Mouse (Mus musculus): ENCODE measurements around the gene Lyl1.

Gene Lyl1

DNA sequence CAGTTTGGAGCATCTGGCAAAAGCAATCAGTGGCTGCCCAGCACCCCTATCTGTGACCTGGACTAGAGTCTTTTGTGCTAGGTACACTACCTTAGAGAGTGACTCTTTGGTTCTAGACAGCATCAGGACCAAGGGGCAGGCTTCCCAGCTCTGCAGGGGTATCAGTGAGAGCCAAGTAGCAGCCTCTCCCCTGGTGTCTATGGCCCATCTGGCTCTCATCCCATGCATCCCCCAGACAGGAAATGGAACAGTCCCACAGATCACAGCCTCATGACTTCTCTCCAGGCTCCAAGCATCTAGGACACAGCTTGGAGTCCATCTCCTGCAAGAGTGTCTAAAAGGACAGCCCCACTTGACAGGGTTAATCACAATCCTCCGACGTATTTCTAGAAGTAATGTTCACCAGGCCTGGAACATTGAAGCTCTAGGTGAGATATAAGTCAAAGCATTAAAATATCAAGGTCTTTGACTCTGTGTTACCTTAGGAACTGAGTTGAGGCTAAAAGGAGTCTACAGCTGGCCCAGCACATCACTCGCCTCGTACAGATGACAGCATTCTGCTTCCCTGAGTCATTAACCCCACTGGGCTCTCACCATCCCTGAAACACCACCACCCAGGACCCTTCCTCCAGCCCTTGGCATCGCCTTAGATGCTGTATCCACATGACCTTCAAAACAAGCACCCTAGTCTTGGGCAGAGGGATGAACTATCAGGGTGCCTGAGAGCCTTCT is 17.9 kb downstream of the Lyl1 start:
- in situ Hi-C loops (cut with MboI, MseI), result no loop called here

DNA sequence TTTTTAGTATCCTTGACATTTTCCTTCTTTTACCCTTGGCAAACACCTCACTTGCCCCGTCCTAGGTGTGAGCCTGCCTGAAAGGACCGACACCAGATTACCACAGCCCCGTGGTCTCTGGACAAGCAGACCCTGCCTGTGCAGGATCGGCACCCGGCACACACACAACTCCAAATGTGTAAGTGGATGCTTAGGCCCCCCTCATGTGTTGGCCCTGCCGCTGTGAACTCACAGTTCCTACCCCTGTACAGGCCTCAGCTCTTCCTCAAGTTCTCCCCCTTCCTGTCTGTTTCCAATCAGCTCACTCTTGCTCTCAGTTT is 21.2 kb downstream of the Lyl1 start:
- in situ Hi-C loops (cut with MboI, MseI), result no loop called here

- in situ Hi-C loops (cut with MboI, MseI), result no loop called here
These were observed 21.8 kb downstream of the Lyl1 start, which contains the start of gene G430095P16Rik for GRCm38 (mm10) chr8:84722850-84723570. Gene G430095P16Rik (plus strand): TSS chr8:84723007.

GRCm38 (mm10) chr8:84723571-84723900 is 22.3 kb downstream of the Lyl1 start:
- in situ Hi-C loops (cut with MboI, MseI), result no loop called here

DNA sequence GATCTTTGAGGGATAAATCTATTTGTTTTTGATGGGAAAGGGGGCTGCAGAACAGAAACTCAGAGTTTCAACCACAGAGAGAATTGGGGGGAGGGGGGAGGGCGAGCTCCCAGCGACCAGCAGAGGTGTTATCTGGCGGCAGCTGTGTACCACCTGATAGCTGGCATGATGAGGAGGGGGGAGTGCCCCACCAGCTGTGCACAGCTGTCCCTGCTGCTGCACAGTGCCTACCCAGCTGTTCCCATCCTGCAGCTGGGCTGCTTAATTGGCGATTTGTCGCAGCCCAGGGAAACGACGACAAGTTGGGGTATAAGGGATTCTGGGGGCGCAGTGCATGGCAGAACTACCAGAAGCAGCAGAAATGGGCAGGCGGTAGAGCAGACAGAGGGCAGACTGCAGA is 23.4 kb downstream of the Lyl1 start:
- in situ Hi-C loops (cut with MboI, MseI), result no loop called here

DNA sequence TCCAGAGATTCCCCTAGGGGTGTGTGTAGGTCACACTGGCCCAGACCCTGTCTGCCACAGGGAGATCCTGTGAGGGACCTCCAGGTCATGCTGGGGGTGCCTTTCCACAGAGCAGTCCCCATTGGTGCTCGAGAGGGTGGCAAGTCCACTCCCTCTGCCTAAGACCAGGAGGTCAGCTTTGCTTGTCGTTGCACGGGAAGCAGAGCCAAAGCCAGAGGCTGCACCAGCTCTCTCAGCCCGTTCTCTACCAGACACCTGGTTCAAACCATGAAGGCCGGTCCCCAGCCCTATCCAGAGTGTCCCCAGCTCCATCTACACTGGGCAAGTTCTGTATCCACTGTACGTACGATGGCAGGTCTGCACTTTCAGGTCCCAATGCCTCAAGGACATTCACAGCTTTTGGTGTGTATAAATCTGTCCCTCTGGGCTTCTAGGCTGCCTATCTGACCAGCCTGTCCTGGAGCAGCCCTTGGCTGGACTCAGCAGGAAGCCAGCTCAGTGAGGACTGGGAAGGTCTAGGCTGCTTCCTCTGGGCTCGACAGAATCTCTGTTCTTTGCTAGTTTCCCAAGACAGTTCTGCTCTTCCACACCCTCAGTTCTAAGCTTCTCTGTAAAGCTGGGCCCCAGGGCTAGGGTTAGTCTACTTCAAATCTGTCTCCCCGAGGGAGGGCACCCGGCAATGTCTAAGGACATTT is 24.1 kb downstream of the Lyl1 start:
- in situ Hi-C loops (cut with MboI, MseI), result no loop called here

DNA sequence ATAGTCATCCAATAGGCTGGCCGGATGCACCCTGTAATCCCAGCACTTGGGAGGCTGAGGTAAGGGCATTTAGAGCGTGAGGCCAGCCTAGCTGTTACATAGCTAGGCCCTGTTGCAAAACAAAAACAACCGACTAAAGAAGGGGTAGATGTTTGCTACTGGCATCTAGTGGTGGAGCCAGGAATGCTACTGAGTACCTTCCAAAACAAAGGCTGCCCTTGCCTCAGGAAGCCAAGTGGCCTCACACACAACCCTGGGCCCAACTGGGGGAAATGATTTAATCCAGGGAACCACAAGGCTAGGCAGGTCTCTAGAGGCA is 24.6 kb downstream of the Lyl1 start:
- in situ Hi-C loops (cut with MboI, MseI), result no loop called here

DNA sequence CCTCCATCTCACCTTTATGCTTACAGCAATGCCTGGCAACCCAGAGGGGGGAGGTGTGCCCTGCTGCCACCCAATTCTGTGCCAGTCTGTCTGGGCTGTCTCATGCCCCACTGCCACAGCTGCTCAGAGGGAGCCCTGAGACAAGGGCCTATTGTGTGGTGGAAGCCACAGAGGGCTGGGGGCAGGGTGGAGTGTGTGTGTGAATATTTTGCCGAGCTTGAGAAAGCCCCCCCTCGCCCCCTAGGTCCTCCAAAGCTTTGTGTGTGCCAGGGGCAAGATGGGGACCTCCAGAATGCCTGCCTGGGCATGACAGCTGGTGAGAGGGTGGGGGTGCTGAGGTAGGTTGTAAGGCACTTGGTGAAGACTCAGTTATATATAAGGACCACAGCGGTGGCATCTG is 27.2 kb downstream of the Lyl1 start:
- in situ Hi-C loops (cut with MboI, MseI), result no loop called here

DNA sequence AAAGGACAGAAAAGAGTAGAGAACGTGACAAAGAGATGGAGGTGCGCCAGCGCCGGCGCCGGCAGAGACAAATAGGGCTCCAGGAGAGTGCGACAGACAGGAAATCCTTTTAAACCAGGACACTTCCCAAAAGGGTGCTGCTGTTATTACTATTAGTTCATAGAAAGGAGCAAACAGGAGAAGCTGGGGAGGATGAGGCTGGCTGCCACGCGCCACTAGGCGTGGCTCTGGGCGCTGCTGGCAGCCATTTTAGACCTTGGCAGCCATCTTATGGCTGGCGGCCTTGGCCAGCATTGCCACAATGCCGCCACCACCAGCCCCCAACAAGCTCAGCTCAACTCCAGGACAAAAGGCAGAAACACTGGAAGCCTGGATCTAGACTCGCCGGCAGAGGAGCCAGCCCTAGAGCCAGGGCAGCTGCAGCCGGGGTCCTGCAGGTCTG is 28.7 kb downstream of the Lyl1 start:
- in situ Hi-C loops (cut with MboI, MseI), result no loop called here

- in situ Hi-C loops (cut with MboI, MseI), result no loop called here
These were observed 29.5 kb downstream of the Lyl1 start for GRCm38 (mm10) chr8:84730541-84731370.

DNA sequence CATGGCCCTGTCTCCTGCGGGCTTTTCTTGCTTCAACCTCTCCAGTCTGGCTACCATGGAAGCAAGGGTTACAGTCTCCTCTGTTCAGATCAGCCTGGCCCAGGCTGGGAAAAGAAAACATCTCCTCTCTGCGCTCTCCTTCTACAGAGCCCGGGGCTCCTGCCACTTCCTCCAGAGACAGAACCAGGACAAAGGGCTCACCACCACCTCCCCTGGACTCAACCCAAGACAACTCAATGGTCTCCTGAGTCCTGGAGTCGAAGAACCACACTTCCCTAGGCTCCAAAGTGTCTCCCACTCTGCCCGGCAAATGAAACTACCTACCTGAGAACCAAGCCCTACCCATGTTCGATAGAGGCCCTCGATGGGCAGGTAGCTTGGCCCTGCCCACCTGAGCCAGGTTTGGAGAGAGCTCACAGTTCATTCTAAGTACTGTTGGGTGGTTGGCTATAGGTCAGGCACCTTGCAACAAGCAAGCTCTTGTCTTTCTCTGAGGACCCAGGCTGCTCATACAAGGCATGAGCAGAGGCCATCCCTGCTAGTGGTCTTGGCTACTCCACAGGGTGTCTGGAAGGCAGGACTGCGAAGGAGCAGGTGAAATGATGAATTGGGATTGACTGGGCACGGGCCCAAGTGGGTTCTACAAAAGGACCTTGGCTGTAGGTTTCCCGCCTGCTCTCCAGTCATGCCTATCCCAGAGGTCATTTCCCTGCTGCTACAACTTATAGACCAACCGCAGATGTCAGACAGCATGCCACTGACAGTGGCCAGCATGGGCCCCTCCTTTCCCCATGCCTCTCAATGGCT is 30.3 kb downstream of the Lyl1 start:
- in situ Hi-C loops (cut with MboI, MseI), result no loop called here

DNA sequence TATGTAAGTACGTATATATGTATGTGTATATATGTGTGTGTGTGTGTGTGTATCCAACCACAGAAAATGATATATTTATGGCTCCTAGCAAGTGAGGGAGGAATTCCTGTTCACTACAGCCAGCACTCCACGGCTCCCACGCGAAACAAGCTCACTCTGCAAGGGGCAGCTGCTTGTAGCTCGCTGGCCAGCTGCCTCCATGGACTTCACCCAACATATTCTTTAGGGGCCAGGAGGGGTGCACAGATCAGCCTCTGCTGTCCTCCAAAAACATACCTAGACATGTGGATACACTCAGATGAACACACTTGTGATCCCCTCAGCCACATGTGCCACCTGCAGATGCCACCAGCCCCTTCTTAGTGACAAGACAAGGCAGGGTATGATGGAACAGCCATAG is 31.3 kb downstream of the Lyl1 start:
- in situ Hi-C loops (cut with MboI, MseI), result no loop called here

DNA sequence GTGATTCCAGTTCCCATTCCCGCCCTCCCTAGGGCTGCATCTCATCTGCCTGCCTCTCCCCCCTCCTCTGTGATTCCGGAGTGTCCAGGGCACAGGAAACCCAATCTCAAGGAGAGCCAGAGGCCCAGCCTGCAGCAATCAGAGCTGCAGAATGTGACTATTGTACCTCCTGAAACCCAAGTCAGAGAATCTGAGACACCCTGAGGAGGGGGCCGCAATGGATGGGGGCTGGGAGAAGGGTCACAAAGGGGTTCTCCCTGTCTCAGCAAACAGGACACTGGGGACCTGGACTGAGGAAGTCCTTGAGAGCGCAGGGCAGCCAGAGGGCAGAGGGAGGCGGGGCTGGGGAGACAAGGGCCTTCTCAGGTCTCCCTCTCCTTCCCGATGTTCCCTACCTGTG is 31.7 kb downstream of the Lyl1 start:
- in situ Hi-C loops (cut with MboI, MseI), result no loop called here

DNA sequence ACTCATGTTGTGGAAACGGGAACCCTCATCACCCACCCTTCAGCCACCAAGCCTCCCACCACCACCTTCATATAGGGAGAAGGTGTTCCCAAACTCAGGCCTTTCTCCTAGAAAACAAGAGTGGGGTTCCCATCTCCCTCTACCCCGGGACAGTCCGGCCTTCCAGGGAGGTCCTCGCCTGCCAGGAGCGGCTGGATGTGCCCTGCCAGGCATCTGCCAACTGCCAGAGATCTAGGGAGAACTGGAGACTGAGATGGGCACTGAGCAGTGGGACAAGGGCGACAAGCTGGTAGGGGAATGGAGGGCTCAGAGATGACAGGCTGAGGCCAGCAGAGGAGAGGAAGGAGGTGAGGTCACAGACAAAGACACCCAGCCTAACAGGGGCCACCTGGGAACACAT is 32.7 kb downstream of the Lyl1 start:
- in situ Hi-C loops (cut with MboI, MseI), result no loop called here

GRCm38 (mm10) chr8:84734680-84735079 is 33.4 kb downstream of the Lyl1 start:
- in situ Hi-C loops (cut with MboI, MseI), result no loop called here

- in situ Hi-C loops (cut with MboI, MseI), result no loop called here
These were observed 34.3 kb downstream of the Lyl1 start for GRCm38 (mm10) chr8:84735597-84735996.

DNA sequence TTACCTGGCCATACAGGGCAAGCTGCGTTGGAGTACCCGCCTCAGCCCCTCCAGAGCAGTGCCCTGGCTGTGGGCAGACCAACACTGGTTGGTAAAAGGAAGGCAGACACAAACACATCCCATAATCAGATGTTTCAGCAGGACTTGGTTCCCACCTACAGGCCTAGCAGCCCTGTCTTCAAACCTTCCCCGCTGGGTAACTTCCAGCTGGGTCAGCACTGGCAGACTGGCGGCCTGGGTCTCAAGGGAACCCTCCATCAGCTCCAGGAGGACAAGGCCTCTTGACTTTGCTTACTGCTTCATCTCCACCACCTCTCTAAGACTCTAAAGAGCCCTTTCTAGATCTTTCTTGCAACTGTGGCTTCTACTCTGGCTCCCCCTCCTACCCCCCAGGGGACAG is 35.3 kb downstream of the Lyl1 start:
- in situ Hi-C loops (cut with MboI, MseI), result no loop called here

- in situ Hi-C loops (cut with MboI, MseI), result no loop called here
These were observed 36.4 kb downstream of the Lyl1 start for GRCm38 (mm10) chr8:84737608-84738007.

DNA sequence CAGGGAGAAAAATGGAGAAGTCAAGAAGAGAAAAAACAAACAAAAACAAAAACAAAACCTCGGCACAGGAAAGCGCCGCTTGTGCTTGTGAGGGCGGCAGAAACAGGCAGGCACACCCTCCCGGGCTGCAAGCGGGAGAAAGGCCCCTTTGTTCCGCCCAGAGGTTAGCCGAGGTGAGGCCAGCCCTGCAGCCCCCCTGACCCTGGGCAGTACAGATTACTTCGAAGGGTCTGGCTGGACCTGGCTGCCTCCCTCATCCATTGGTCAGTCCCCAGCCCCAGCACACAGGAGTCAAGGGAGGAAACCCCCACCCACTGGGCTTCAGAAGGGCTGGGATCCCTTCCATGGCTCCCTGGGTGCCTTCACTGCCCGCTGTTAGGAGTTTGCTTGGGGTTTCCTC is 37.0 kb downstream of the Lyl1 start:
- in situ Hi-C loops (cut with MboI, MseI), result no loop called here

DNA sequence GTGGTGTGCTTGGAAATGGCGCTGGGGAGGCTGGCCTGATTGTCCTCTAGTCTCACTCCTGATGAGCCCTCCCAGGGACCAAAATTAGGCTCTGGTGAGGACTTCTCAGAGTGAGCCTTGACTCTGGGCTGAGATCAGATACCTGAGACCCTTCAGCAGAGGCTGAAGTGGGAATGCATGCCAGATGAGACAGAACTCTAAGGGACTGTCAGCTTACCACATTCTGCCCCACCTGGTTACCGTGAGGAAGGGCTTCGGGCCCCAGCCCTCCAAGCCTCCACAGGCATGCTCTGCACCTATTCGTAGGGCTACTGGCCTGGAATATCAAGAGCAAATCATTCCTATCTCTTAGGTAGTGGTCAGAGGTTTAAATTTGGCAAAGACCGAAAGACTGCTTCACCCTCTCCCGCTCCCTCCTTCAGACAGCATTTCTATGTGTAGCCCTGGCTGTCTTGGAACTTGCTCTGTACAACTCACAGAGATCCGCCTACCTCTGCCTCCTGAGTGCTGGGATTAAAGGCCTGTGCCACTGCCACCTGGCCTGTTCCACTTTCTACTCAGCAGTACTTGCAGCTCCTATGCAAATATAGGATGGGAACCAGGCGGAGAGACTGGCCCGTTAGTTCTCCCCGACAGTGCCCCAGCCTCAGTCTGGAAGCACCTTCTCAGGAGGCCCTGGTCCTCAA is 37.6 kb downstream of the Lyl1 start:
- in situ Hi-C loops (cut with MboI, MseI), result no loop called here

- in situ Hi-C loops (cut with MboI, MseI), result no loop called here
These were observed 38.1 kb downstream of the Lyl1 start for GRCm38 (mm10) chr8:84739401-84739742.
